Mouse (Mus musculus) lung, postnatal 0 days (tissue): ENCODE measurements at regions not wholly inside any gene's neighbourhood (a gene's known extent, or its start where the extent isn't known, plus 50 kb on each side); places are given as distances from the start of the nearest gene placed in this dataset.
"Not testable (repeated sequence)": the region's sequence is repeated elsewhere in the genome, so short reads cannot be mapped to it uniquely, and the experiment has no call there.

Experiments
- ATAC-seq: fragments of 200-750 bp; cut with Nextera tagmentation; 2 replicates; pipeline ENCODE4 v1.8.0; 2017; ENCODE audit warnings: moderate library complexity
- DNase-seq: peaks from one replicate; pipeline ENCODE4 v3.0.0-alpha.2; 2016; ENCODE audit warnings: low spot score
- H3K27ac ChIP-seq: fragments of 300-500 bp; sonication (generic); 2 replicates; pipeline ENCODE4 v1.5.1; 2014; ENCODE audit warnings: antibody characterized with exemption, mild to moderate bottlenecking, low read length, mixed read lengths
- H3K27me3 ChIP-seq: fragments of 300-500 bp; sonication (generic); replicated peaks from 2 replicates; pipeline ENCODE4 v1.6.1; 2014; ENCODE audit warnings: low read length, mixed read lengths; ENCODE audit not compliant: insufficient read depth
- H3K36me3 ChIP-seq: fragments of 300-500 bp; sonication (generic); 2 replicates; pipeline ENCODE4 v1.6.1; 2014; ENCODE audit warnings: low read length, mixed read lengths; ENCODE audit not compliant: insufficient read depth
- H3K4me1 ChIP-seq: fragments of 300-500 bp; sonication (generic); 2 replicates; pipeline ENCODE4 v1.6.1; 2014; ENCODE audit warnings: antibody characterized with exemption, low read depth, low read length, mixed read lengths; ENCODE audit not compliant: insufficient read depth
- H3K4me2 ChIP-seq: fragments of 300-500 bp; sonication (generic); replicated peaks from 2 replicates; pipeline ENCODE4 v1.6.1; 2014; ENCODE audit warnings: low read depth, mild to moderate bottlenecking, low read length, moderate library complexity, mixed read lengths
- H3K4me3 ChIP-seq: fragments of 300-500 bp; sonication (generic); 2 replicates; pipeline ENCODE4 v1.5.1; 2014; ENCODE audit warnings: low read depth, low read length
- H3K9ac ChIP-seq: fragments of 300-500 bp; sonication (generic); replicated peaks from 2 replicates; pipeline ENCODE4 v1.6.1; 2014; ENCODE audit warnings: low read depth, mild to moderate bottlenecking
- H3K9me3 ChIP-seq: fragments of 300-500 bp; sonication (generic); 2 replicates; pipeline ENCODE4 v1.6.1; 2016; ENCODE audit warnings: low read length, mixed read lengths
- CTCF ChIP-seq: IDR thresholded peaks from 2 replicates; pipeline ENCODE4 v1.5.1; 2016; ENCODE audit warnings: antibody characterized with exemption, mild to moderate bottlenecking
- EP300 ChIP-seq: IDR thresholded peaks from 2 replicates; pipeline ENCODE4 v1.6.1; 2016; ENCODE audit warnings: antibody characterized with exemption, mild to moderate bottlenecking, control low read depth
- WGBS: fragments of 180-500 bp; shearing (Covaris S2); extraction: QIAGEN DNeasy Blood & Tissue Kit; methylation state at CpG from one replicate; pipeline ENCODE4 v1.1.7; 2014; 5-methylcytosine and 5-hydroxymethylcytosine counted together

- H3K27ac ChIP-seq: no peak overlapping the region
- H3K4me1 ChIP-seq: no peaks in the 10 kb centered on the region
- no peaks in the 10 kb centered on the region for H3K9me3 ChIP-seq
- WGBS: 78% methylated on average over 2 of the region's 2 CpGs
- H3K9ac ChIP-seq: no peak overlapping the region
- no peak overlapping the region for H3K4me2 ChIP-seq
- no peak for ATAC-seq
- no peaks in the 10 kb centered on the region for H3K36me3 ChIP-seq
- no peak overlapping the region for H3K4me3 ChIP-seq
- no peak for TF ChIP-seq EP300
- no peak for TF ChIP-seq CTCF
- no peaks in the 10 kb centered on the region for H3K27me3 ChIP-seq
- no peak for DNase-seq
Measured at GRCm38 (mm10) chr12:115603763-115604162, 443.8 kb upstream of the Zfp386 start.

DNA sequence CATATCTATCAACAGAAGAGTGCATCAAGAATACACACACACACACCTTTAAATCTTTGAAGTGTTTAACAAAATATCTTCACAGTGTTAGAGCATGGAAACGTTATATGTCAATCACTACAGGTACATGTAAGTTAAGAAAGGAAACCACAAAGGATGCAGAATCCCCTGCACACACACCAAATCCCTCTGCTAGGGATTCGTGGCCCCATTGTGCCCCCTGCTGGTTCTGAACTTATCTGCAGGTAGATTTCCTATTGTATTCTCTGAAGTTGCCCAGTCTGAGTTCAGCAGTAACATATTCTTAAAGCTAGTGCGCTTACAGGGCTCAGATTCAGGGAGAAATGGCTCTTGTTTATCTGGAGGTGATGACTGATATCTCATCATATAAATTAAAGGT is 442.6 kb upstream of the Zfp386 start:
- 40% methylated on average over 3 of the region's 3 CpGs for WGBS
- ATAC-seq: no peak
- Histone ChIP-seq H3K27me3 (no peaks in the 10 kb centered on the region), H3K4me3 (no peak overlapping the region), H3K4me2 (no peak overlapping the region), H3K27ac (no peak overlapping the region), H3K9ac (no peak overlapping the region), H3K4me1 (no peaks in the 10 kb centered on the region), H3K9me3 (no peaks in the 10 kb centered on the region), H3K36me3 (no peaks in the 10 kb centered on the region)
- DNase-seq: no peak
- TF ChIP-seq EP300 (no peak), CTCF (no peak)

DNA sequence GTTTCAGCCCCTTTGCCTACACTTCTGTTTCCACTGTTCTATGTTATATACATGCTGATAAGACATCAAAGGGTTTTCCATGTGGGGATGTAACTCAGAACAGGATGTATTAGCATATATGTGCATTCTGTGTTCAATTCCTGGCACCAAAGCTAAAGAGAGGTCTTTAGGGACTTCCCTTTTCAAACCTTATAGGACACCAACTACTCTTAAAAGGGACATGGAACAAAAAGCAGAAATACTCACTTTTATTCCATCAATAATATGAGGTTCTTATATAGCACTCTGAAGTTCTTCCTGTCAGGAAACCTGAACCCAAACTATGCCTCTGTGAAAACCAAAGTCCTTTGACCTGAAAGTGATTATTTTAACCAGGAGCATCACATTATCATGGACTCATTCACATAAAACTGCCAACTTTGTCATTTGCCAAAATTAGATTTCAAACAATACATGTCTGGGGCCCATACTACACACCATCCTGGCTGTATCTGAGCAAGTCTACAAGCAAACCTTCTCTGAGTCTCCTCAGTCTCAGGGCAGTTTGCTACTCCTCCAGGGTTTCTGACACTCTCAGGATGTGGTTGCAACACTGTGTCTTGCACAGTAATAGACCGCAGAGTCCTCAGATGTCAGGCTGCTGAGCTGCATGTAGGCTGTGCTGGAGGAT is 424.8 kb upstream of the Zfp386 start:
- not testable (repeated sequence) for H3K9me3 ChIP-seq, H3K36me3 ChIP-seq, H3K27ac ChIP-seq, DNase-seq, H3K4me2 ChIP-seq, H3K27me3 ChIP-seq, H3K4me1 ChIP-seq, H3K9ac ChIP-seq, H3K4me3 ChIP-seq, ATAC-seq
- WGBS: no CpG with 5 or more reads among the region's 1 CpGs

GRCm38 (mm10) chr12:115624221-115624620 is 423.3 kb upstream of the Zfp386 start:
- H3K4me1 ChIP-seq: no peaks in the 10 kb centered on the region
- H3K36me3 ChIP-seq: no peaks in the 10 kb centered on the region
- no peak for ATAC-seq
- H3K9ac ChIP-seq: no peak overlapping the region
- H3K27ac ChIP-seq: no peak overlapping the region
- no peak overlapping the region for H3K4me2 ChIP-seq
- 0 out of 2 replicates have a peak, but pooled peaks cover 3% of the 10 kb centered on the region for H3K9me3 ChIP-seq
- no peaks in the 10 kb centered on the region for H3K27me3 ChIP-seq
- WGBS: 68% methylated on average over 3 of the region's 3 CpGs
- no peak for TF ChIP-seq EP300
- no peak for TF ChIP-seq CTCF
- no peak overlapping the region for H3K4me3 ChIP-seq
- no peak for DNase-seq

GRCm38 (mm10) chr12:115647599-115647998 is 399.9 kb upstream of the Zfp386 start:
- WGBS: 53% methylated on average over 3 of the region's 3 CpGs
- no peaks in the 10 kb centered on the region for H3K27me3 ChIP-seq
- no peak for TF ChIP-seq EP300
- TF ChIP-seq CTCF: no peak
- DNase-seq (no peak), ATAC-seq (no peak)
- no peaks in the 10 kb centered on the region for H3K4me1 ChIP-seq
- no peaks in the 10 kb centered on the region for H3K9me3 ChIP-seq
- no peak overlapping the region for H3K4me2 ChIP-seq
- H3K4me3 ChIP-seq: no peak overlapping the region
- no peaks in the 10 kb centered on the region for H3K36me3 ChIP-seq
- no peak overlapping the region for H3K27ac ChIP-seq
- no peak overlapping the region for H3K9ac ChIP-seq

DNA sequence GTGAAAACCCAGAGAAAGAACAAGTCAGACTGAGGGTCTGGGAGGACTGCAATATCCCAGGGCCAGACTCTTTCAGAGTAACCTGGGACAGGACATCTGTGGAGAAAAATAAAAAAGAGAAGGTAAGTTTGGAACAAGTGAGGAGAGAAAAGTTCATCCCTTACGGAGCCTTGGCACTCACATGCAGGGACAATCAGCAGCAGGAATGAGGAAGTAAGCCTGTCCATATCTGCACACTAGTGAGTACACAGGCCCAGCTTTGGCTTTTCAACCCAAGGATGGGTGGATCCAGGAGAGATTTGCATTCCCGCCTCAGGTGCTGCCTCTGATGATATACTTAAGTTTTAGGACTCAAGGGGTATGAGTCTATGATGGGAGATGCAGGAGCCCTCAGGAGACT is 399.4 kb upstream of the Zfp386 start:
- H3K27ac ChIP-seq, H3K9me3 ChIP-seq, H3K36me3 ChIP-seq, H3K4me3 ChIP-seq, DNase-seq, H3K4me1 ChIP-seq, H3K9ac ChIP-seq, H3K27me3 ChIP-seq, ATAC-seq, H3K4me2 ChIP-seq: not testable (repeated sequence)
- 79% methylated on average over 2 of the region's 2 CpGs for WGBS

- no peaks in the 10 kb centered on the region for H3K36me3 ChIP-seq
- H3K9ac ChIP-seq: no peak overlapping the region
- H3K9me3 ChIP-seq: no peaks in the 10 kb centered on the region
- H3K27me3 ChIP-seq: no peaks in the 10 kb centered on the region
- ATAC-seq (no peak), DNase-seq (no peak)
- H3K27ac ChIP-seq: no peak overlapping the region
- no peaks in the 10 kb centered on the region for H3K4me1 ChIP-seq
- no peak overlapping the region for H3K4me2 ChIP-seq
- no peak overlapping the region for H3K4me3 ChIP-seq
- no peak for TF ChIP-seq CTCF
- no peak for TF ChIP-seq EP300
- 68% methylated on average over 1 of the region's 1 CpGs for WGBS
Measured at GRCm38 (mm10) chr12:115655781-115656180, 391.7 kb upstream of the Zfp386 start.

DNA sequence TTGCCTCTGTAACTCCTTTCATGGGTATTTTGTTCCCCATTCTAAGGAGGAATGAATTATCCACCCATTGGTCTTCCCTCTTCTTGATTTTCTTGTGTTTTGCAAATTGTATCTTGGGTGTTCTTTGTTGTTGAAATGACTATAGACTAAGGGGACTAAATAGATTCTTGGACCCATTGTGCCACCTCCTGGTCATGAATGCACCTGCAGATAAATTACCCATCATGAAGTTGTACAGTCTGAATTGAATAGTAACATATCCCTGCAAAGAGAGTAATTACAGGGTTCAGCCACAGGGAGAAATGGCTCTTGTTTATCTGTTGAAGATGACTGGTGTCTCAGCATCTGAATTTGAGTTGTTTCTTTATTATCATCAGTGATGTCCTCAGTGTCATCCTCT is 383.4 kb upstream of the Zfp386 start:
- H3K4me2 ChIP-seq, H3K27ac ChIP-seq, H3K4me1 ChIP-seq, H3K4me3 ChIP-seq, H3K9me3 ChIP-seq, H3K27me3 ChIP-seq, H3K9ac ChIP-seq, DNase-seq, ATAC-seq, H3K36me3 ChIP-seq: not testable (repeated sequence)

DNA sequence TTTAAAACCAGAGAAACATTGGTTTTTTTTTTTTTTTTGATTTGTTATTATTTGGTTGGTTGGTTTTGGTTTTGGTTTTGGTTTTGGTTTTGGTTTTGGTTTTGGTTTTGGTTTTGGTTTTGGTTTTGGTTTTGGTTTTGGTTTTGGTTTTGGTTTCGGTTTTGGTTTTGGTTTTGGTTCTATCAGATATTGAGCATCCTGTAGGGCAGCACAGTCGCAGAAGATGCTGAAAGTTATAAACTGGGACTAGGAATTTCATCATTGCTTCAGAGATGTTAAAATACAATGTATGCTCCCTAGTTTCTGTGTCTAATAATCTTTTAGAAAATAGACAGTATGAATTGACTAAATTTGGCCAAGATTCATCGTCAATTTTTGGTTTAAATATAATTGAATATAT is 375.8 kb upstream of the Zfp386 start:
- H3K9ac ChIP-seq, H3K4me1 ChIP-seq, H3K4me2 ChIP-seq, DNase-seq, ATAC-seq, H3K9me3 ChIP-seq, H3K27ac ChIP-seq, H3K4me3 ChIP-seq, H3K36me3 ChIP-seq, H3K27me3 ChIP-seq: not testable (repeated sequence)
- 64% methylated on average over 3 of the region's 3 CpGs for WGBS
